Mouse (Mus musculus) MEL (cell line): ENCODE measurements around the gene Chst8.

Experiments used
- CTCF ChIP-seq, 3 experiments: IDR thresholded peaks in 2 of 3; conservative IDR thresholded peaks in 1 of 3; 2 replicates each; pipeline ENCODE4 v1.5.1; 2011 to 2012; ENCODE audit warnings: low read length in 3 of 3, low read depth in 2 of 3, mild to moderate bottlenecking in 2 of 3, improper control_type of control experiment in 1 of 3, inconsistent platforms in 1 of 3, mixed read lengths in 1 of 3, moderate library complexity in 1 of 3; ENCODE audit not compliant: control insufficient read depth in 1 of 3, insufficient read depth in 1 of 3, poor library complexity in 1 of 3, severe bottlenecking in 1 of 3
- MAX ChIP-seq: IDR thresholded peaks from 2 replicates; pipeline ENCODE4 v1.6.1; 2011; ENCODE audit warnings: low read length, improper control_type of control experiment
- POLR2A ChIP-seq, 2 experiments: IDR thresholded peaks; 2 replicates each; pipeline ENCODE4 v1.6.1; 2011 to 2012; ENCODE audit warnings: low read length in 2 of 2, mild to moderate bottlenecking in 2 of 2, control low read depth in 1 of 2, improper control_type of control experiment in 1 of 2, low read depth in 1 of 2, moderate library complexity in 1 of 2; ENCODE audit not compliant: control insufficient read depth in 1 of 2, insufficient read depth in 1 of 2, poor library complexity in 1 of 2

GRCm38 (mm10) chr7:34758721-34759120, 53.8 kb downstream of the Chst8 start:
- TF ChIP-seq POLR2A (IDR thresholded peaks at IDR 0.05; ENCODE audit: control insufficient read depth in 1 of 2, insufficient read depth in 1 of 2, low read depth in 1 of 2, low read length in 2 of 2, poor library complexity in 1 of 2): no peak
- no peak for TF ChIP-seq MAX
- no peak for TF ChIP-seq CTCF (IDR thresholded peaks at IDR 0.05 in 2 of 3, conservative IDR thresholded peaks at IDR 0.05 in 1 of 3; ENCODE audit: control insufficient read depth in 1 of 3, insufficient read depth in 1 of 3, low read depth in 2 of 3, low read length in 3 of 3, poor library complexity in 1 of 3, severe bottlenecking in 1 of 3)
